Mouse (Mus musculus) erythroblast, embryonic 14.5 days (primary cell): Measurements from ENCODE around the gene Fam83d. TPM values are rescaled to one million over a fixed set of nuclear protein-coding genes. Genes with fewer than 3 reads are reported as not detected.

Source experiments
- H3K27me3 ChIP-seq: 2 replicates; pipeline ENCODE4 v1.6.1; 2012; ENCODE audit warnings: inconsistent platforms; ENCODE audit not compliant: control insufficient read depth
- H3K36me3 ChIP-seq: 2 replicates; pipeline ENCODE4 v1.6.1; 2012; ENCODE audit warnings: mild to moderate bottlenecking, inconsistent platforms; ENCODE audit not compliant: control insufficient read depth
- H3K4me1 ChIP-seq: 2 replicates; pipeline ENCODE4 v1.6.1; 2012; ENCODE audit warnings: inconsistent platforms; ENCODE audit not compliant: control insufficient read depth
- H3K4me3 ChIP-seq: replicated peaks from 2 replicates; pipeline ENCODE3; 2012; ENCODE audit warnings: moderate library complexity, mild to moderate bottlenecking, inconsistent platforms
- H3K9me3 ChIP-seq: 2 replicates; pipeline ENCODE4 v1.6.1; 2012; ENCODE audit warnings: low read length, inconsistent platforms, mixed read lengths; ENCODE audit not compliant: control insufficient read depth
- GATA1 ChIP-seq: IDR thresholded peaks from 2 replicates; pipeline ENCODE4 v1.6.1; 2012; ENCODE audit warnings: low read length, inconsistent platforms, mixed read lengths
- TAL1 ChIP-seq: IDR thresholded peaks from 3 replicates; pipeline ENCODE4 v1.6.1; 2012; ENCODE audit warnings: low read length, inconsistent platforms, mixed read lengths
- polyA plus RNA-seq: library from polyadenylated mRNA; stranded (reverse); fragments of >175 nt; gene quantifications from 2 replicates; pipeline ENCODE4 v1.2.3, GENCODE M21; 2012

The Fam83d gene
- polyA plus RNA-seq, 1 experiment = 0.91 TPM

- Histone ChIP-seq H3K36me3 (peaks cover 82% of the 10 kb centered on the region), H3K4me3 (no peak overlapping the region), H3K9me3 (no peaks in the 10 kb centered on the region), H3K27me3 (no peaks in the 10 kb centered on the region), H3K4me1 (no peaks in the 10 kb centered on the region)
- TF ChIP-seq GATA1 (no peak), TAL1 (no peak)
Observed at GRCm38 (mm10) chr2:158833221-158833620, 65.3 kb downstream of the Fam83d start.

GRCm38 (mm10) chr2:158833645-158834044 lies 65.8 kb downstream of the Fam83d start:
- Histone ChIP-seq H3K27me3 (no peaks in the 10 kb centered on the region), H3K36me3 (peaks cover 82% of the 10 kb centered on the region), H3K4me3 (no peak overlapping the region)

More at GRCm38 (mm10) chr2:158833645-158834044, 65.8 kb downstream of the Fam83d start:
- no peak for TF ChIP-seq TAL1
- no peak for TF ChIP-seq GATA1
- no peaks in the 10 kb centered on the region for H3K4me1 ChIP-seq
- no peaks in the 10 kb centered on the region for H3K9me3 ChIP-seq

Other genes with a start within 250 kb of the Fam83d start
- gene Slc32a1, start 157.3 kb upstream of the Fam83d start, polyA plus RNA-seq = not detected in 2 replicates
- 0.53 and 0.66 TPM in 2 replicates for gene Actr5, start 143.2 kb upstream of the Fam83d start, polyA plus RNA-seq
- gene Ppp1r16b, start 102.7 kb upstream of the Fam83d start, polyA plus RNA-seq = 0.01 TPM in 1 of 2 replicates, not detected in the other
- gene Dhx35, start 26.7 kb downstream of the Fam83d start, polyA plus RNA-seq = 0.24 and 0.38 TPM in 2 replicates